Mouse (Mus musculus) erythroblast, embryonic 14.5 days (primary cell): Measurements from ENCODE around the gene Stmnd1.
"Not testable (repeated sequence)": the region's sequence is repeated elsewhere in the genome, so short reads cannot be mapped to it uniquely, and the experiment has no call there.

Experiments
- GATA1 ChIP-seq: IDR thresholded peaks from 2 replicates; pipeline ENCODE4 v1.6.1; 2012; ENCODE audit warnings: low read length, inconsistent platforms, mixed read lengths
- TAL1 ChIP-seq: IDR thresholded peaks from 3 replicates; pipeline ENCODE4 v1.6.1; 2012; ENCODE audit warnings: low read length, inconsistent platforms, mixed read lengths

GRCm38 (mm10) chr13:46228750-46229149, 44.8 kb upstream of the Stmnd1 start:
- TF ChIP-seq GATA1, TAL1: not testable (repeated sequence)
